Mouse (Mus musculus) heart, postnatal 0 days (tissue): ENCODE data around the gene Camk2b.

Experiments used
- CTCF ChIP-seq: IDR thresholded peaks from 2 replicates; pipeline ENCODE4 v1.5.1; 2016; ENCODE audit warnings: antibody characterized with exemption, control low read depth, low read depth
- EP300 ChIP-seq: IDR thresholded peaks from 2 replicates; pipeline ENCODE4 v1.6.1; 2016; ENCODE audit warnings: antibody characterized with exemption, low read depth

GRCm38 (mm10) chr11:6001981-6002649 lies 64.0 kb downstream of the Camk2b start:
- TF ChIP-seq EP300 (no peak), CTCF (no peak)
